Mouse (Mus musculus): Measurements from ENCODE around the gene Sema3e. TPM values are rescaled to one million over a fixed set of nuclear protein-coding genes. Genes with fewer than 3 reads are reported as not detected.

Gene Sema3e
- polyA plus RNA-seq, 1 experiment from 2014 or later: 2.2 TPM

- WGBS: 92% methylated on average over 3 of the region's 3 CpGs
- H3K9me3 ChIP-seq (ENCODE audit: control insufficient read depth, low read length): no peaks in the 10 kb centered on the region
- ATAC-seq (ENCODE audit: low FRiP score, low TSS enrichment): no peak
- H3K36me3 ChIP-seq (ENCODE audit: control insufficient read depth, insufficient read depth, low read length): no peaks in the 10 kb centered on the region
- no peak overlapping the region for H3K9ac ChIP-seq (ENCODE audit: low read depth, low read length)
- H3K27me3 ChIP-seq (ENCODE audit: control insufficient read depth, insufficient read depth, low read length): no peaks in the 10 kb centered on the region
- no peak overlapping the region for H3K4me3 ChIP-seq (ENCODE audit: low read length)
- H3K4me1 ChIP-seq (ENCODE audit: control insufficient read depth, insufficient read depth, low read length): no peaks in the 10 kb centered on the region
- H3K27ac ChIP-seq (ENCODE audit: low read depth, low read length): no peak overlapping the region
- no peak overlapping the region for H3K4me2 ChIP-seq (replicated peaks; ENCODE audit: low read depth, low read length)
These were observed 138.2 kb downstream of the Sema3e start for GRCm38 (mm10) chr5:14163280-14163679.

GRCm38 (mm10) chr5:14167776-14168175 is 142.7 kb downstream of the Sema3e start:
- no peak for ATAC-seq (ENCODE audit: low FRiP score, low TSS enrichment)
- WGBS: 78% methylated on average over 3 of the region's 3 CpGs
- Histone ChIP-seq H3K4me1 (ENCODE audit: control insufficient read depth, insufficient read depth, low read length) (no peaks in the 10 kb centered on the region), H3K27ac (ENCODE audit: low read depth, low read length) (no peak overlapping the region), H3K27me3 (ENCODE audit: control insufficient read depth, insufficient read depth, low read length) (no peaks in the 10 kb centered on the region), H3K9ac (ENCODE audit: low read depth, low read length) (no peak overlapping the region), H3K36me3 (ENCODE audit: control insufficient read depth, insufficient read depth, low read length) (no peaks in the 10 kb centered on the region), H3K4me2 (replicated peaks; ENCODE audit: low read depth, low read length) (no peak overlapping the region), H3K9me3 (ENCODE audit: control insufficient read depth, low read length) (no peaks in the 10 kb centered on the region), H3K4me3 (ENCODE audit: low read length) (no peak overlapping the region)

DNA sequence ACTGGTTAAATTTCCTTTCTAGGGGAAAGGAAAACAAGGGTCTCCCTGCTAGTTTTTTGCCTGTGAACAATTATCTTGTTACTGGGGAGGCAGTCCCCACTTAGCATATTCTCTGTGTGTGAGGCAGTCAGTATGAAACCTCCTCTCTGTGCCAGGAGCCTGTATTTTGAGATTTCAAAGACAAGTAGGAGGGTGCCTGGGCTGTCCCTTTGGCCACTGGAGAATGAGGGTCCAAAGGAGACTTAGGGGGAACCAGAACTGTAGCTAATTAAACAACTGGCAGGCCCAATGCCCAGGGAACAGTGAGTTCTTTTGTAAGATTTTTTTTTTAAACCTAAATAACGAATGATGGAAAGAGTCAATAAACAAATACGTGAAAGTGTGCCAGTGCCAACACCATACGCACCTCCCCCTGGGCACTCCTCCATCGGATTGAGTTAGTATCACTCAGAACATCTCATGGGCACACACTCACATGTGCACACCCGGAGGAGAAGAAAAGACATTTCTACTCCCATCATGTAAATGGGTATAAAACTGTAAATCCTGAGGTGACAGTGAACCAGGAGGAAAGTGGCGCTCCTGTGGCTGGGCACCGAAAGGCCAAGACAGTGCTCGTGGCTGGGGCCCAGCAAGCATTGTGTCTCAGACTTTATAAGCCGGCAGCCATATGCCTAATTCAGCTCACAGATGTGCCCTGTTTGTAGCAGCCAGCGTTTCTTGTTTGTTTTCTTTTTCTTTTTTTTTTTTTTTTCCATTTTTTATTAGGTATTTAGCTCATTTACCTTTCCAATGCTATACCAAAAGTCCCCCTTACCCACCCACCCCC is 148.5 kb downstream of the Sema3e start:
- Histone ChIP-seq H3K27me3 (ENCODE audit: control insufficient read depth, insufficient read depth, low read length) (no peaks in the 10 kb centered on the region), H3K4me3 (ENCODE audit: low read length) (no peak overlapping the region), H3K4me1 (ENCODE audit: control insufficient read depth, insufficient read depth, low read length) (no peaks in the 10 kb centered on the region), H3K9me3 (ENCODE audit: control insufficient read depth, low read length) (no peaks in the 10 kb centered on the region), H3K36me3 (ENCODE audit: control insufficient read depth, insufficient read depth, low read length) (no peaks in the 10 kb centered on the region), H3K9ac (ENCODE audit: low read depth, low read length) (no peak overlapping the region), H3K27ac (ENCODE audit: low read depth, low read length) (no peak overlapping the region), H3K4me2 (replicated peaks; ENCODE audit: low read depth, low read length) (no peak overlapping the region)
- no peak for ATAC-seq (ENCODE audit: low FRiP score, low TSS enrichment)
- whole genome bisulfite sequencing: 91% methylated on average over 10 of the region's 10 CpGs

DNA sequence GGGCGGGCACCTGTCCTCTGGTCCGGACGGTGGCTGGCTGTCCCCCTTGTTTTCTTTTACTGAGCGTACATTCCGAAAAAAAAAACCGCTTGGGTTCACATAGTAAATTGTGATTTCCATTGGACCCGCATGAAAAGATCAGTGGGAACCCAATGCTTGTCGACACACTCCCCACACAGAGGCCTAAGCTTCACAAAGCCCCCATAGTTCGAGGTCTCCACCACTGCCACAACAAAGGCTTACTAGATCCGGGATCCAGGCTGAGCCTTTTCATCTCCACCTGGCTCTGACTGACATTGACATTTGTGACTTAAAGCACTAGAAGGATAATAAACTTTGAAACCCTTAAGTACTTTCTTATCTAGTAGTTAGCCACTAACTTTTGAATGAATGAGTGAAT is 155.5 kb downstream of the Sema3e start:
- WGBS: 90% methylated on average over 10 of the region's 10 CpGs
- no peak for ATAC-seq (ENCODE audit: low FRiP score, low TSS enrichment)
- Histone ChIP-seq H3K4me2 (replicated peaks; ENCODE audit: low read depth, low read length) (no peak overlapping the region), H3K9me3 (ENCODE audit: control insufficient read depth, low read length) (no peaks in the 10 kb centered on the region), H3K4me1 (ENCODE audit: control insufficient read depth, insufficient read depth, low read length) (no peaks in the 10 kb centered on the region), H3K4me3 (ENCODE audit: low read length) (no peak overlapping the region), H3K9ac (ENCODE audit: low read depth, low read length) (no peak overlapping the region), H3K36me3 (ENCODE audit: control insufficient read depth, insufficient read depth, low read length) (no peaks in the 10 kb centered on the region), H3K27me3 (ENCODE audit: control insufficient read depth, insufficient read depth, low read length) (no peaks in the 10 kb centered on the region), H3K27ac (ENCODE audit: low read depth, low read length) (no peak overlapping the region)

- no peak overlapping the region for H3K9ac ChIP-seq (ENCODE audit: low read depth, low read length)
- no peak for ATAC-seq (ENCODE audit: low FRiP score, low TSS enrichment)
- no peak overlapping the region for H3K27ac ChIP-seq (ENCODE audit: low read depth, low read length)
- WGBS: 86% methylated on average over 11 of the region's 11 CpGs
- H3K9me3 ChIP-seq (ENCODE audit: control insufficient read depth, low read length): no peaks in the 10 kb centered on the region
- H3K4me2 ChIP-seq (replicated peaks; ENCODE audit: low read depth, low read length): no peak overlapping the region
- H3K27me3 ChIP-seq (ENCODE audit: control insufficient read depth, insufficient read depth, low read length): no peaks in the 10 kb centered on the region
- no peak overlapping the region for H3K4me3 ChIP-seq (ENCODE audit: low read length)
- no peaks in the 10 kb centered on the region for H3K4me1 ChIP-seq (ENCODE audit: control insufficient read depth, insufficient read depth, low read length)
- H3K36me3 ChIP-seq (ENCODE audit: control insufficient read depth, insufficient read depth, low read length): no peaks in the 10 kb centered on the region
These were observed 157.1 kb downstream of the Sema3e start for GRCm38 (mm10) chr5:14182156-14182555.

DNA sequence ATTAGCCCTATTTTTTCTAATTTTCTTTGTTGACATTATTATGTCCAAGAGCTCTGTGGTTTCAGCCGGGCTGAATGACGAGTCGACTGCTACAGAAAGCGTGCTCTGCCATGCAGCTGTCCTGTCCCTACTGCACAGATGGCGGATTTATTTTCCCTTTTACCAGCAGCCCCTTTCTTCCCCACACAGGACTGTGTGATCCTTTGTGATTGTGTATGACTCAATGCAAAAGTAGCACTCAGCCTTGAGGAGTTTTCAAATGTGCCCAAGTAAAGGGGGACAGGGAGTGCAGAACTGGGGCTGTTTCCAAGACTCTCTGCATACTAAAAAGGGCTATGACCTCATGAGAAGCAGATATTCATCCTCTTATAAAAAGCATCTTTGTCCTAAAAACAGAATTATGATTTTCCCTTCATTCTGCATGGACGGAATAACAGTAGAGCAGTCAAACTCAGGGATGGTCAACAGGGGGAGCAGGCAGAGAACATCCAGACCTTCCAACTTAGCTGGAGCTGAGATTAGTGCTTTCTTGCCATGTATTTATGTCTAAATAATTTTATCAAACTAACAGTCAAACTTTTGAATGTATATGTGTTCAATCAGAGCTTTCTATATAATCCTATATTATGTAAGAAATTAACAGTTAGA is 170.2 kb downstream of the Sema3e start:
- Histone ChIP-seq H3K9me3 (ENCODE audit: control insufficient read depth, low read length) (no peaks in the 10 kb centered on the region), H3K9ac (ENCODE audit: low read depth, low read length) (no peak overlapping the region), H3K27me3 (ENCODE audit: control insufficient read depth, insufficient read depth, low read length) (no peaks in the 10 kb centered on the region), H3K4me3 (ENCODE audit: low read length) (no peak overlapping the region), H3K4me2 (replicated peaks; ENCODE audit: low read depth, low read length) (no peak overlapping the region), H3K27ac (ENCODE audit: low read depth, low read length) (no peak overlapping the region), H3K4me1 (ENCODE audit: control insufficient read depth, insufficient read depth, low read length) (0 out of 2 replicates have a peak, but pooled peaks cover 2% of the 10 kb centered on the region), H3K36me3 (ENCODE audit: control insufficient read depth, insufficient read depth, low read length) (no peaks in the 10 kb centered on the region)
- WGBS: 71% methylated on average over 6 of the region's 6 CpGs
- ATAC-seq (ENCODE audit: low FRiP score, low TSS enrichment): no peak

GRCm38 (mm10) chr5:14198344-14199040 is 173.4 kb downstream of the Sema3e start:
- Histone ChIP-seq H3K27ac (ENCODE audit: low read depth, low read length) (no peak overlapping the region), H3K36me3 (ENCODE audit: control insufficient read depth, insufficient read depth, low read length) (no peaks in the 10 kb centered on the region), H3K4me1 (ENCODE audit: control insufficient read depth, insufficient read depth, low read length) (0 out of 2 replicates have a peak, but pooled peaks cover 2% of the 10 kb centered on the region), H3K27me3 (ENCODE audit: control insufficient read depth, insufficient read depth, low read length) (no peaks in the 10 kb centered on the region), H3K9ac (ENCODE audit: low read depth, low read length) (no peak overlapping the region), H3K4me2 (replicated peaks; ENCODE audit: low read depth, low read length) (no peak overlapping the region), H3K9me3 (ENCODE audit: control insufficient read depth, low read length) (no peaks in the 10 kb centered on the region), H3K4me3 (ENCODE audit: low read length) (no peak overlapping the region)
- ATAC-seq (ENCODE audit: low FRiP score, low TSS enrichment): no peak
- 45% methylated on average over 3 of the region's 3 CpGs for WGBS

GRCm38 (mm10) chr5:14206794-14207193 is 181.7 kb downstream of the Sema3e start:
- no peaks in the 10 kb centered on the region for H3K36me3 ChIP-seq (ENCODE audit: control insufficient read depth, insufficient read depth, low read length)
- H3K4me2 ChIP-seq (replicated peaks; ENCODE audit: low read depth, low read length): no peak overlapping the region
- H3K4me1 ChIP-seq (ENCODE audit: control insufficient read depth, insufficient read depth, low read length): no peaks in the 10 kb centered on the region
- H3K27me3 ChIP-seq (ENCODE audit: control insufficient read depth, insufficient read depth, low read length): no peaks in the 10 kb centered on the region
- ATAC-seq (ENCODE audit: low FRiP score, low TSS enrichment): no peak
- no peaks in the 10 kb centered on the region for H3K9me3 ChIP-seq (ENCODE audit: control insufficient read depth, low read length)
- 44% methylated on average over 2 of the region's 2 CpGs for WGBS
- no peak overlapping the region for H3K9ac ChIP-seq (ENCODE audit: low read depth, low read length)
- H3K4me3 ChIP-seq (ENCODE audit: low read length): no peak overlapping the region
- H3K27ac ChIP-seq (ENCODE audit: low read depth, low read length): no peak overlapping the region

DNA sequence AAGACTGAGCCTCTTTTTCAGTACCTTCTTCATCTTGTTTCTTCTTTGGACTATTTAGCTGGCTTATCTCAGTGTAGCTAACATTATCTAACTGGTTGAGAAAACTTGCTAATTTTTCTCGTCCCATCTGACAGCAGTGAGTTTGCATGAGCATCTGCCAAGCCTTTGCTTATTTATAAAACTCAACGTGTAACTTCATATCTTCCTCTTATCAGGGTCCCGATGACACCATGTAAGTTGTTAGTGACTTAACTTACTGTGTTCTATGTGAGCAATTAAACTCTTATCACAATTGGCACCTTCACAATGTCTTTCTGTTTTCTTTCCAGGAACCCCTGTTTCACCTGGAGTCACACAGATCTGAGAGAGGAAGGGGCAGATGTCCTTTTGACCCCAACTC is 184.9 kb downstream of the Sema3e start:
- Histone ChIP-seq H3K4me3 (ENCODE audit: low read length) (no peak overlapping the region), H3K4me2 (replicated peaks; ENCODE audit: low read depth, low read length) (no peak overlapping the region), H3K9ac (ENCODE audit: low read depth, low read length) (no peak overlapping the region), H3K27ac (ENCODE audit: low read depth, low read length) (no peak overlapping the region), H3K27me3 (ENCODE audit: control insufficient read depth, insufficient read depth, low read length) (no peaks in the 10 kb centered on the region), H3K36me3 (ENCODE audit: control insufficient read depth, insufficient read depth, low read length) (no peaks in the 10 kb centered on the region), H3K9me3 (ENCODE audit: control insufficient read depth, low read length) (no peaks in the 10 kb centered on the region), H3K4me1 (ENCODE audit: control insufficient read depth, insufficient read depth, low read length) (no peaks in the 10 kb centered on the region)
- no peak for ATAC-seq (ENCODE audit: low FRiP score, low TSS enrichment)
- 81% methylated on average over 3 of the region's 3 CpGs for WGBS
